Mouse (Mus musculus) adrenal gland, adult 8-10 months (tissue): Measurements from ENCODE around the gene Ptpn11. TPM values are rescaled to one million over a fixed set of nuclear protein-coding genes. Genes with fewer than 3 reads are reported as not detected.

Experiments
- DNase-seq: peaks from one replicate; pipeline ENCODE4 v3.0.0; 2022
- total RNA-seq, 4 experiments: library from RNA; stranded (reverse); gene quantifications; 2 replicates each; pipeline ENCODE4 v1.2.4; 2022

Gene Ptpn11
- total RNA-seq, 4 experiments from 2014 or later, result 101 to 141 (median 124) TPM

- DNase-seq, result no peak
These were observed 11.9 kb downstream of the Ptpn11 start for GRCm38 (mm10) chr5:121179077-121179857.

- DNase-seq, result no peak
These were observed 18.4 kb downstream of the Ptpn11 start for GRCm38 (mm10) chr5:121172835-121173234.

GRCm38 (mm10) chr5:121169588-121169987 is 21.6 kb downstream of the Ptpn11 start:
- no peak for DNase-seq

- DNase-seq, result no peak
These were observed 24.3 kb downstream of the Ptpn11 start for GRCm38 (mm10) chr5:121166884-121167283.

- DNase-seq, result no peak
These were observed 28.3 kb downstream of the Ptpn11 start for GRCm38 (mm10) chr5:121162923-121163322.

GRCm38 (mm10) chr5:121162285-121162684 is 28.9 kb downstream of the Ptpn11 start:
- no peak for DNase-seq

GRCm38 (mm10) chr5:121158966-121159365 is 32.2 kb downstream of the Ptpn11 start:
- no peak for DNase-seq

- no peak for DNase-seq
These were observed 33.7 kb downstream of the Ptpn11 start for GRCm38 (mm10) chr5:121157489-121157888.

- no peak for DNase-seq
These were observed 34.2 kb downstream of the Ptpn11 start for GRCm38 (mm10) chr5:121157017-121157416.

GRCm38 (mm10) chr5:121156121-121156520 is 35.1 kb downstream of the Ptpn11 start:
- DNase-seq, result no peak

GRCm38 (mm10) chr5:121150684-121151083 is 40.5 kb downstream of the Ptpn11 start:
- DNase-seq, result no peak

GRCm38 (mm10) chr5:121149246-121149645 is 42.0 kb downstream of the Ptpn11 start:
- no peak for DNase-seq

GRCm38 (mm10) chr5:121146275-121146674 is 44.9 kb downstream of the Ptpn11 start:
- no peak for DNase-seq

- no peak for DNase-seq
These were observed 45.6 kb downstream of the Ptpn11 start for GRCm38 (mm10) chr5:121145609-121146008.

- DNase-seq, result no peak
These were observed 46.6 kb downstream of the Ptpn11 start for GRCm38 (mm10) chr5:121144441-121145238.

- no peak for DNase-seq
These were observed 48.6 kb downstream of the Ptpn11 start for GRCm38 (mm10) chr5:121142431-121143119.

- DNase-seq, result no peak
These were observed 50.9 kb downstream of the Ptpn11 start for GRCm38 (mm10) chr5:121140276-121140675.

- no peak for DNase-seq
These were observed 54.1 kb downstream of the Ptpn11 start for GRCm38 (mm10) chr5:121137125-121137524.

GRCm38 (mm10) chr5:121131801-121132200 is 59.4 kb downstream of the Ptpn11 start:
- no peak for DNase-seq

- DNase-seq, result no peak
These were observed 61.9 kb downstream of the Ptpn11 start for GRCm38 (mm10) chr5:121129254-121129653.

- DNase-seq, result no peak
These were observed 65.1 kb downstream of the Ptpn11 start for GRCm38 (mm10) chr5:121126051-121126450.

GRCm38 (mm10) chr5:121125563-121125962 is 65.6 kb downstream of the Ptpn11 start:
- no peak for DNase-seq
